Mouse (Mus musculus) fibroblast of lung, adult 2 months (primary cell): Measurements from ENCODE around the gene Zmym2.
A peak's percentile ranks its signal among the peaks of the same experiment; 100 is the strongest.
"Not testable (repeated sequence)": the region's sequence is repeated elsewhere in the genome, so short reads cannot be mapped to it uniquely, and the experiment has no call there.

Source experiments
- DNase-seq: peaks from one replicate; pipeline ENCODE4 v3.0.0-alpha.2; 2011; ENCODE audit warnings: low read depth

Gene Zmym2

GRCm38 (mm10) chr14:56886594-56887513 lies at the start of gene Zmym2:
Zmym2 (plus strand) TSS chr14:56886653.
- peak; percentile 30 for DNase-seq

- no peak for DNase-seq
Measured at GRCm38 (mm10) chr14:56844033-56844432, 42.4 kb upstream of the Zmym2 start.

- no peak for DNase-seq
Measured at GRCm38 (mm10) chr14:56844507-56844906, 41.9 kb upstream of the Zmym2 start.

- no peak for DNase-seq
Measured at GRCm38 (mm10) chr14:56848322-56848721, 38.1 kb upstream of the Zmym2 start.

GRCm38 (mm10) chr14:56849681-56850080 lies 36.8 kb upstream of the Zmym2 start:
- DNase-seq: no peak

GRCm38 (mm10) chr14:56864041-56864440 lies 22.4 kb upstream of the Zmym2 start:
- no peak for DNase-seq

GRCm38 (mm10) chr14:56864641-56865040 lies 21.8 kb upstream of the Zmym2 start:
- DNase-seq: no peak

GRCm38 (mm10) chr14:56865112-56865511 lies 21.3 kb upstream of the Zmym2 start:
- not testable (repeated sequence) for DNase-seq

GRCm38 (mm10) chr14:56873525-56873924 lies 12.9 kb upstream of the Zmym2 start:
- no peak for DNase-seq

- no peak for DNase-seq
Measured at GRCm38 (mm10) chr14:56875586-56876159, 10.8 kb upstream of the Zmym2 start.

GRCm38 (mm10) chr14:56881271-56881670 lies 5.2 kb upstream of the Zmym2 start:
- no peak for DNase-seq

- DNase-seq: no peak
Measured at GRCm38 (mm10) chr14:56883431-56883830, 3.0 kb upstream of the Zmym2 start.

- DNase-seq: peak; percentile 60
Measured at GRCm38 (mm10) chr14:56885308-56885771, 1.1 kb upstream of the Zmym2 start.

- peak; percentile 46 for DNase-seq
Measured at GRCm38 (mm10) chr14:56885986-56886593, 363 bp upstream of the Zmym2 start.

GRCm38 (mm10) chr14:56887514-56887880 lies 1.0 kb downstream of the Zmym2 start:
- DNase-seq: peak; percentile 20

- peak; percentile 61 for DNase-seq
Measured at GRCm38 (mm10) chr14:56887887-56888286, 1.4 kb downstream of the Zmym2 start.

- DNase-seq: no peak
Measured at GRCm38 (mm10) chr14:56888416-56888815, 2.0 kb downstream of the Zmym2 start.

- no peak for DNase-seq
Measured at GRCm38 (mm10) chr14:56894417-56894816, 8.0 kb downstream of the Zmym2 start.

- no peak for DNase-seq
Measured at GRCm38 (mm10) chr14:56896521-56896920, 10.1 kb downstream of the Zmym2 start.

- no peak for DNase-seq
Measured at GRCm38 (mm10) chr14:56897475-56897874, 11.0 kb downstream of the Zmym2 start.

GRCm38 (mm10) chr14:56899656-56900055 lies 13.2 kb downstream of the Zmym2 start:
- DNase-seq: no peak

- no peak for DNase-seq
Measured at GRCm38 (mm10) chr14:56903039-56903438, 16.6 kb downstream of the Zmym2 start.

GRCm38 (mm10) chr14:56905696-56906095 lies 19.2 kb downstream of the Zmym2 start:
- DNase-seq: no peak
